Comparison of ENCODE assay signal across 15 mouse cellular contexts in genomic region chr7:31094774-31095501, GRCm38 (mm10). TPM values are rescaled to one million over a fixed set of nuclear protein-coding genes. Genes with fewer than 3 reads are reported as not detected.
A peak's percentile ranks its signal among the peaks of the same experiment; 100 is the strongest.
DNase-seq lines count a peak whose midpoint lies in the region; ATAC-seq and TF ChIP-seq lines count a peak whose summit lies in the region.
"Had no signal": no experiment of that assay in that cellular context is flagged by ENCODE, and none has a peak within 500 bp of the region (broad histone marks: within the 10 kb centered on the region; RNA-seq: fewer than 3 reads in every experiment).

No protein-coding gene starts in this region.

- no peaks in the 10 kb centered on the region for H3K4me1 ChIP-seq in lung, postnatal 0 days (ENCODE audit: insufficient read depth, low read depth, low read length)
- H3K4me1 ChIP-seq: hindbrain, embryonic 13.5 days had no signal

- H3K9ac ChIP-seq in lung, postnatal 0 days (replicated peaks; ENCODE audit: low read depth): no peak overlapping the region
- H3K9ac ChIP-seq: heart, embryonic 12.5 days; hindbrain, embryonic 13.5 days had no signal

- no peaks in the 10 kb centered on the region for H3K9me3 ChIP-seq in lung, postnatal 0 days (ENCODE audit: low read length)
- H3K9me3 ChIP-seq: heart, embryonic 12.5 days; hindbrain, embryonic 13.5 days had no signal

- 28% methylated on average over 12 of the region's 12 CpGs for WGBS in lung, postnatal 0 days

- no peaks in the 10 kb centered on the region for H3K27me3 ChIP-seq in lung, postnatal 0 days (replicated peaks; ENCODE audit: insufficient read depth, low read length)
- H3K27me3 ChIP-seq: heart, embryonic 12.5 days; hindbrain, embryonic 13.5 days had no signal

- no peak for TF ChIP-seq POLR2A in brain, embryonic 14.5 days (IDR thresholded peaks at IDR 0.05; ENCODE audit: borderline replicate concordance, extremely low read depth, insufficient read depth, insufficient read length, poor library complexity, severe bottlenecking)

- no peak for TF ChIP-seq EP300 in lung, postnatal 0 days (IDR thresholded peaks at IDR 0.05)

- H3K4me3 ChIP-seq in lung, postnatal 0 days (ENCODE audit: low read depth, low read length): no peak overlapping the region
- H3K4me3 ChIP-seq: heart, embryonic 12.5 days; hindbrain, embryonic 13.5 days; myocyte had no signal

- H3K4me2 ChIP-seq in lung, postnatal 0 days (replicated peaks; ENCODE audit: low read depth, low read length): no peak overlapping the region
- H3K4me2 ChIP-seq: heart, embryonic 12.5 days; hindbrain, embryonic 13.5 days had no signal

- peak; percentile 49 to 58 for DNase-seq in cerebellum, postnatal 36 days
- DNase-seq in cerebellum, adult 8-10 months: no peak
- DNase-seq in lung, postnatal 0 days (ENCODE audit: low spot score): peak; percentile 55
- no peak for DNase-seq in lung, adult 18-20 months
- no peak for DNase-seq in brain, embryonic 14.5 days (ENCODE audit: low read depth)
- DNase-seq in thymus, postnatal 14 days: peak; percentile 67
- no peak for DNase-seq in urinary bladder, postnatal 36 days (ENCODE audit: low spot score in 2 of 2)
- DNase-seq in adrenal gland, postnatal 36 days: no peak
- DNase-seq: kidney, postnatal 25 days; right cerebral cortex, postnatal 14 days had no signal

- no peaks in the 10 kb centered on the region for H3K36me3 ChIP-seq in lung, postnatal 0 days (ENCODE audit: insufficient read depth, low read length)
- H3K36me3 ChIP-seq: heart, embryonic 12.5 days; hindbrain, embryonic 13.5 days had no signal

- no peak overlapping the region for H3K27ac ChIP-seq in lung, postnatal 0 days (ENCODE audit: low read length)
- H3K27ac ChIP-seq: hindbrain, embryonic 13.5 days had no signal

- peak; percentile 44 for TF ChIP-seq CTCF in lung, postnatal 0 days (IDR thresholded peaks at IDR 0.05)
- TF ChIP-seq CTCF in brain, embryonic 14.5 days (IDR thresholded peaks at IDR 0.05; ENCODE audit: borderline replicate concordance, extremely low read depth, insufficient read depth, insufficient read length): 0 out of 2 replicates have a peak, but pooled peaks have one; percentile 3

- ATAC-seq in lung, postnatal 0 days: peak; percentile 48

RNA-seq across cellular contexts. Expression of gene Fxyd3, which starts 18.4 kb away (rescaled TPM):
- polyA plus RNA-seq in lung, postnatal 0 days (2015; fragmentation: Nextera tagmentation; extraction: Ambion mirVana): 76.1 and 78.1 TPM in 2 replicates
- polyA plus RNA-seq in brain, embryonic 14.5 days (2012; rRNA removed): 1.9 TPM in 2 replicates
- 1 to 10 TPM; 1.5 to 2.3 TPM for total RNA-seq in adrenal gland, postnatal 36 days (2021)
- total RNA-seq: left cerebral cortex, postnatal 36 days; megakaryocyte, adult 5-6 weeks had no signal

RNA-seq across cellular contexts. Expression of gene Hpn, which starts 20.2 kb away (rescaled TPM):
- polyA plus RNA-seq in lung, postnatal 0 days (2015; fragmentation: Nextera tagmentation; extraction: Ambion mirVana): 19.5 and 20.5 TPM in 2 replicates
- 0.62 and 1.00 TPM in 2 replicates for polyA plus RNA-seq in brain, embryonic 14.5 days (2012; rRNA removed)
- under 1 TPM; 0.66 to 0.93 TPM for total RNA-seq in adrenal gland, postnatal 36 days (2021)
- polyA plus RNA-seq: myocyte had no signal

RNA-seq across cellular contexts. Expression of gene Scn1b, which starts 31.9 kb away (rescaled TPM):
- polyA plus RNA-seq in lung, postnatal 0 days (2015; fragmentation: Nextera tagmentation; extraction: Ambion mirVana): 4.5 and 4.9 TPM in 2 replicates
- 11.2 and 12.9 TPM in 2 replicates for polyA plus RNA-seq in brain, embryonic 14.5 days (2012; rRNA removed)
- 10 to 100 TPM; 16.5 to 16.7 TPM for total RNA-seq in adrenal gland, postnatal 36 days (2021)

RNA-seq across cellular contexts. Expression of gene Lgi4, which starts 35.8 kb away (rescaled TPM):
- 0.20 and 0.27 TPM in 2 replicates for polyA plus RNA-seq in lung, postnatal 0 days (2015; fragmentation: Nextera tagmentation; extraction: Ambion mirVana)
- polyA plus RNA-seq in brain, embryonic 14.5 days (2012; rRNA removed): 0.74 and 0.79 TPM in 2 replicates
- total RNA-seq in adrenal gland, postnatal 36 days (2021): 1 to 10 TPM; 2.7 to 5.4 TPM
- polyA plus RNA-seq: myocyte had no signal

RNA-seq across cellular contexts. Expression of gene Fxyd1, which starts 37.9 kb away (rescaled TPM):
- 175 and 211 TPM in 2 replicates for polyA plus RNA-seq in lung, postnatal 0 days (2015; fragmentation: Nextera tagmentation; extraction: Ambion mirVana)
- 8.5 and 12.6 TPM in 2 replicates for polyA plus RNA-seq in brain, embryonic 14.5 days (2012; rRNA removed)
- 100 to 1,000 TPM; 167 to 239 TPM for total RNA-seq in adrenal gland, postnatal 36 days (2021)
- total RNA-seq: megakaryocyte, adult 5-6 weeks had no signal

Comparison
In these comparisons a context has a peak if more than half of its experiments do, and no peak if none do; other contexts are left out.
1. DNase-seq: peak in cerebellum, postnatal 36 days (2 of 2), lung, postnatal 0 days (single experiment) and thymus, postnatal 14 days (single experiment); none in cerebellum, adult 8-10 months (single experiment), lung, adult 18-20 months (0 of 2), brain, embryonic 14.5 days (single experiment), urinary bladder, postnatal 36 days (0 of 2) and adrenal gland, postnatal 36 days (0 of 2).
2. RNA of gene Fxyd3, which starts 18.4 kb away (polyA plus RNA-seq): 76.1 to 78.1 TPM in lung, postnatal 0 days; 1.9 TPM in brain, embryonic 14.5 days; every median in the first group is over 10 times any median in the second.
3. RNA of gene Hpn, which starts 20.2 kb away (polyA plus RNA-seq): 19.5 to 20.5 TPM in lung, postnatal 0 days; 0.62 to 1.00 TPM in brain, embryonic 14.5 days; every median in the first group is over 10 times any median in the second.